Mouse (Mus musculus): ENCODE measurements around the gene Fut4. TPM values are rescaled to one million over a fixed set of nuclear protein-coding genes. Genes with fewer than 3 reads are reported as not detected.

Gene Fut4
- polyA plus RNA-seq, 1 experiment from 2014 or later, result 1.9 TPM

DNA sequence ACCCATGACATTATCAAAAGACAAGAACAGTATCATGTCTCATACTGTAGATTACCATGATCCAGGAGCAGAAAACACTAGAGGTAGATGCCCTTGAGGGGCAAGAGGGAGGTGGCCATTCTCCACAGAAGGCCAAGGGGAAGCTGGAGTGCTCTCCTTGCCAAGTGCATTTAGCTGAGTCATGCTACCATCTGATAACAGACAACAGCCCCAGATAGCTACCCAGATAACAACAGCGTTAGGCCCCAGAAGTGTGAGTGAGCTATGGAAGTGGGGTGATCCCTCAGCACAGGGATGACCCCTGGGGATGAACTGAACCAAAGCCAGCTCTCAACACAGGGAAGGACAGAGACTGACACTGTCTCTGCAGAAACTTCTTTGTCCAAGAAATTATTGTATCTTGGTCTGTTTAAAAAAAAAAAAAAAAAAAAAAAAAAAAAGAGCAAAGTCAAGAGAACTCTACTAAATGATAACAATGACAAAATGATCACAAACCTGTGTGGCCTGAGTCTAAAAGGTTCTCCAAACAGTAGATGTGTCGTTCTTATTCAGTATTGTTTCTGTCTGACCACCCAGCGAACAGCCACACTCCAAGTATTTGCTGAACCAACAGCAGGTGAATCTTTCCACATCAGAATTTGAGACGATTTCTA, 12.6 kb downstream of the Fut4 start:
- Histone ChIP-seq H3K9ac (ENCODE audit: low read length) (no peak overlapping the region), H3K4me1 (replicated peaks; ENCODE audit: control insufficient read depth, insufficient read depth, low read length) (no peaks in the 10 kb centered on the region), H3K36me3 (ENCODE audit: control insufficient read depth, insufficient read depth, low read length) (no peaks in the 10 kb centered on the region), H3K27ac (ENCODE audit: low read depth, low read length) (no peak overlapping the region), H3K4me2 (ENCODE audit: low read depth, low read length, severe bottlenecking) (no peak overlapping the region), H3K9me3 (ENCODE audit: control insufficient read depth, low read length) (no peaks in the 10 kb centered on the region), H3K27me3 (ENCODE audit: control insufficient read depth, insufficient read depth, low read length) (no peaks in the 10 kb centered on the region), H3K4me3 (ENCODE audit: low read depth, low read length) (no peak overlapping the region)
- ATAC-seq (replicated peaks; ENCODE audit: low FRiP score) (no peak), DNase-seq (ENCODE audit: low spot score) (no peak)
- 88% methylated on average over 4 of the region's 4 CpGs for WGBS

DNA sequence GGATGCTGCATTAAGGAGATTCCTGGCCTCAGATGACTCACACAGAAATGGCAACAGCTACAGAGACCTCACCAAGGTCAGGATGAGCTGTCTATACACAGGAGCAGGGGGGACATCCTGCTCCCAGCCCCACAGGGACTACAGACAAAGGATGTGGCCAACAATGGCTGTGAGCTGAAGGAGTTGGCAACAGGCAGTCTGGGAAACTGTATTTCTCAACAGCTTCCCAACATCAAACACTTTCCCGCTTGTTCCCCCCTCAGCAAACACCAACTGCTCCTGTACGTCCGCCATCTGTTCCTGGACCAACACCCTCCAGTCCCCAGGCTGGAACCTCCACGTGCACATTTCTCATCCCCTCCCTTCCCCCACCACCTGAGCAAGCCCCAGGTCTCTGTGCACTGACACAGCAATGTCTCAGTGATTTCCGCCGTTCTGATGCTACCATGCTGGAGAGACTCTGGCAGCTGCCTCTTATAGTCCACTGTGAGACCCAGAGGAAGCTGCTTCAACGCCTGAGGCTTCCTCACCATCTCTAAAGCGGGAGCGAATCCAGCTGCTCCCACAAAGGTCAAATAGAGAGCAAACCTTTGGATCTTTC, 21.2 kb downstream of the Fut4 start:
- ATAC-seq (replicated peaks; ENCODE audit: low FRiP score), result 0 out of 2 replicates have a peak, but pooled peaks have one; percentile 15
- no peak overlapping the region for H3K4me3 ChIP-seq (ENCODE audit: low read depth, low read length)
- H3K4me2 ChIP-seq (ENCODE audit: low read depth, low read length, severe bottlenecking), result no peak overlapping the region
- no peak overlapping the region for H3K9ac ChIP-seq (ENCODE audit: low read length)
- H3K4me1 ChIP-seq (replicated peaks; ENCODE audit: control insufficient read depth, insufficient read depth, low read length), result no peaks in the 10 kb centered on the region
- H3K27me3 ChIP-seq (ENCODE audit: control insufficient read depth, insufficient read depth, low read length), result no peaks in the 10 kb centered on the region
- H3K27ac ChIP-seq (ENCODE audit: low read depth, low read length), result no peak overlapping the region
- H3K36me3 ChIP-seq (ENCODE audit: control insufficient read depth, insufficient read depth, low read length), result no peaks in the 10 kb centered on the region
- 56% methylated on average over 9 of the region's 9 CpGs for WGBS
- no peaks in the 10 kb centered on the region for H3K9me3 ChIP-seq (ENCODE audit: control insufficient read depth, low read length)
- no peak for DNase-seq (ENCODE audit: low spot score)

DNA sequence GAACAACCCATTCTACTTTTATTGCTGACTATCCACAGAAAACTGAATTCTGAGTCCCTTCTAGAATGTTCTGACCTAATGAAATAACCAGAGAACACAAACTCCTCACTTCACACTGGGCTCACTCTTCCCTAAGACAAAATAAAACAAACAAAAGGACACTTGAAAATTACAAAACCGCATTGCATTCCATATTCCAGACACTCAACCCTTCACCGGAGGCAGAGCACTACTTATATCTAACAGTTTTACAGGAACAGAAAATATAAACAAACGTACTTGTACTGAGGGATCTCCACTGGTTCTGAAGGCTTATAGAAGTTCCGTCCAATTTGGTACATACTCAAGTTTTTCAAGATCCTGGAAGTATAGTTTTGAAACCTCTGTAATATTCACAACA, 23.8 kb downstream of the Fut4 start:
- no peak overlapping the region for H3K27ac ChIP-seq (ENCODE audit: low read depth, low read length)
- no peak overlapping the region for H3K9ac ChIP-seq (ENCODE audit: low read length)
- no peak for DNase-seq (ENCODE audit: low spot score)
- no peaks in the 10 kb centered on the region for H3K36me3 ChIP-seq (ENCODE audit: control insufficient read depth, insufficient read depth, low read length)
- no peaks in the 10 kb centered on the region for H3K4me1 ChIP-seq (replicated peaks; ENCODE audit: control insufficient read depth, insufficient read depth, low read length)
- no peaks in the 10 kb centered on the region for H3K9me3 ChIP-seq (ENCODE audit: control insufficient read depth, low read length)
- no peak for ATAC-seq (replicated peaks; ENCODE audit: low FRiP score)
- no peak overlapping the region for H3K4me2 ChIP-seq (ENCODE audit: low read depth, low read length, severe bottlenecking)
- H3K27me3 ChIP-seq (ENCODE audit: control insufficient read depth, insufficient read depth, low read length), result no peaks in the 10 kb centered on the region
- H3K4me3 ChIP-seq (ENCODE audit: low read depth, low read length), result no peak overlapping the region
- 94% methylated on average over 4 of the region's 4 CpGs for whole genome bisulfite sequencing

DNA sequence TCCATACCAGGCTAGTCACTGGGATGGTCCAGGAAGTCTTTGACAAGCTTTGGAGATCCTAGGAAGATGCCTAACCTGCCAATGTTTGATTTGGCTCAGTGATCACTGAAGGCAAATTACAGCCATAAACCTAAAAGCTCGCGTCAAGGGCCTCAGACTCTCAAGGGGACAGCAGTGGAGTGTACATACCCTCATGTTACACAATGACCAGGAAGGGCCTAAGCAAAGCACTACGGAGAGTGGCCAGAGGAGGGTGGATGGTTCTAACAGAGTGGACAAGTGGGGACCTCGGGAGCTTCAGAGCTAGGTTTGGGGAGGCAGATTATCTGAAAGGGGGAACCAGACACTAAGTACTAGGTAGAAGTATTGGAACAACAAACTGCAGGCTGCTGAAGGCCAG, 25.6 kb downstream of the Fut4 start:
- ATAC-seq (replicated peaks; ENCODE audit: low FRiP score), result no peak
- Histone ChIP-seq H3K9me3 (ENCODE audit: control insufficient read depth, low read length) (no peaks in the 10 kb centered on the region), H3K27ac (ENCODE audit: low read depth, low read length) (no peak overlapping the region), H3K9ac (ENCODE audit: low read length) (no peak overlapping the region), H3K4me1 (replicated peaks; ENCODE audit: control insufficient read depth, insufficient read depth, low read length) (no peaks in the 10 kb centered on the region), H3K4me3 (ENCODE audit: low read depth, low read length) (no peak overlapping the region), H3K4me2 (ENCODE audit: low read depth, low read length, severe bottlenecking) (no peak overlapping the region), H3K27me3 (ENCODE audit: control insufficient read depth, insufficient read depth, low read length) (no peaks in the 10 kb centered on the region), H3K36me3 (ENCODE audit: control insufficient read depth, insufficient read depth, low read length) (no peaks in the 10 kb centered on the region)
- no peak for DNase-seq (ENCODE audit: low spot score)
- 92% methylated on average over 4 of the region's 4 CpGs for WGBS

DNA sequence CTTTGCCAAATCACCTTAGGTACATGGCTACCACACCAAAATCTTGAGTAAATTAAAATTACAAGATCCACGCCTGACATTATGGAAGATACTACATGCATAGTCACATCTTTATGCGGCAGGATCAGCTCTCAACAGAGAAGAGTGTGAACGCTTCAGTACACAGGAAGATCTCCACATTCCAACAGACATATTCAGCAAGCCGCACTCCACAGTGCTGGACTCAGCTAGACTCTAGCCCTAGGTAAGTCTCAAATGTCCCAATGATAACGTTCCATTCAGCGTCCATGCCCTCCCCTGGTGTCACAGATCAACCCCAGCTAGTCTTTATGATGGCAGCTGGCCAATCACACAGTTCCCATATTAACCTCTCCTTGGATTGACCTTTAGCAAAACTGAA, 26.2 kb downstream of the Fut4 start:
- H3K36me3 ChIP-seq (ENCODE audit: control insufficient read depth, insufficient read depth, low read length), result no peaks in the 10 kb centered on the region
- 87% methylated on average over 6 of the region's 6 CpGs for WGBS
- H3K4me2 ChIP-seq (ENCODE audit: low read depth, low read length, severe bottlenecking), result no peak overlapping the region
- H3K4me1 ChIP-seq (replicated peaks; ENCODE audit: control insufficient read depth, insufficient read depth, low read length), result no peaks in the 10 kb centered on the region
- ATAC-seq (replicated peaks; ENCODE audit: low FRiP score), result no peak
- no peak overlapping the region for H3K27ac ChIP-seq (ENCODE audit: low read depth, low read length)
- H3K9ac ChIP-seq (ENCODE audit: low read length), result no peak overlapping the region
- DNase-seq (ENCODE audit: low spot score), result no peak
- H3K4me3 ChIP-seq (ENCODE audit: low read depth, low read length), result no peak overlapping the region
- no peaks in the 10 kb centered on the region for H3K27me3 ChIP-seq (ENCODE audit: control insufficient read depth, insufficient read depth, low read length)
- H3K9me3 ChIP-seq (ENCODE audit: control insufficient read depth, low read length), result no peaks in the 10 kb centered on the region

DNA sequence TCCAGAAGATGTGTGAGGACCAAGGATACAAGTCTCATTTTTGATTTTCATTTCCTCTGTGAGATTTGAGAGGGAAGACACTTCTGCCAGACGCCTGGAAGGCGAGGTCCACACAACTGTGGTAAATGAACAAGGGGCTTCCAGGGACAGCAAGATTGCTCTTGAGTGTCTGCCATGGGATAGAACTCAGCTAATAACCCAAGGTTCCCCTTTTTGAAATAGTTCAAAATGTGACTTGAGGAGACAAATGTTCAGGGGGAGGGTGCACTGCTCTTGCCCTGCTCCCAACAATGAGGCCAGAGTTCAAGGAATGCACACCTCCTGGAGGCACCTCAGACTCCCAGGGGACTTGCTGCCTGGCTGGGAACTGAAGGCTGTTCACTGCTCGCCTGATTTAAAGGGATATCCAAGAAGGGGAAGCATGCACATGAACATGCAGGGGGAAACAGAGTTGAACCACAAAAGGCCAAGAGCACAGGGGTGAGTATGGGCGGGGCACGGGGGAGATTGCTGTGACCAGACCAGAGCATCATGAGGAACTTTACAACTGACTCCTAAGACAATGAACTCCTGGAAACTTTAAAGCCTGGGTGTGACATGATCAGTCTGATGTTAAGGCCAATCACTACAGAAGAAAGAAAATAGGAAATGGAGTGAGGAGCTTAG, 27.3 kb downstream of the Fut4 start:
- no peaks in the 10 kb centered on the region for H3K36me3 ChIP-seq (ENCODE audit: control insufficient read depth, insufficient read depth, low read length)
- no peak overlapping the region for H3K4me2 ChIP-seq (ENCODE audit: low read depth, low read length, severe bottlenecking)
- DNase-seq (ENCODE audit: low spot score) (no peak), ATAC-seq (replicated peaks; ENCODE audit: low FRiP score) (no peak)
- H3K27ac ChIP-seq (ENCODE audit: low read depth, low read length), result no peak overlapping the region
- H3K27me3 ChIP-seq (ENCODE audit: control insufficient read depth, insufficient read depth, low read length), result no peaks in the 10 kb centered on the region
- H3K4me3 ChIP-seq (ENCODE audit: low read depth, low read length), result no peak overlapping the region
- 77% methylated on average over 5 of the region's 5 CpGs for WGBS
- no peaks in the 10 kb centered on the region for H3K9me3 ChIP-seq (ENCODE audit: control insufficient read depth, low read length)
- no peaks in the 10 kb centered on the region for H3K4me1 ChIP-seq (replicated peaks; ENCODE audit: control insufficient read depth, insufficient read depth, low read length)
- H3K9ac ChIP-seq (ENCODE audit: low read length), result no peak overlapping the region

DNA sequence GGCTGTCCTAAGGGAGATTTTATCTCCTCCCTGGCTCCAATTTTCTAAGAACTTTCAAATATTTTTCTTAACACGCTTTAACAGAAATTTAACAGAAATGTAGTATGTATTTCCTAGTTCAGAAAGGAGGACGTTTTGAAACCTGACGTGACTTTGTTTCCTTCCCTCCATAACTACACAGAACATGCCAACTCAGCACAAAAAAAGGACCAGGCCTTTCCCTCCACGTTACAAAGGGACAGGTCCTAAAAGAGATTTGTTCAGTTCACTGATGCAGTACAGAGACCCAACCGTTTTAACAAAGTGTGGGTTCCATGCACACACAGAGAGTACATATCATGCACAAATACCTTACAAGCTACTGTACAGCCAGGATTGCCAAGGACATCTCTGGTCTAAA, 30.6 kb downstream of the Fut4 start:
- H3K27me3 ChIP-seq (ENCODE audit: control insufficient read depth, insufficient read depth, low read length), result no peaks in the 10 kb centered on the region
- no peaks in the 10 kb centered on the region for H3K4me1 ChIP-seq (replicated peaks; ENCODE audit: control insufficient read depth, insufficient read depth, low read length)
- ATAC-seq (replicated peaks; ENCODE audit: low FRiP score) (no peak), DNase-seq (ENCODE audit: low spot score) (no peak)
- no peaks in the 10 kb centered on the region for H3K36me3 ChIP-seq (ENCODE audit: control insufficient read depth, insufficient read depth, low read length)
- no peak overlapping the region for H3K4me3 ChIP-seq (ENCODE audit: low read depth, low read length)
- H3K27ac ChIP-seq (ENCODE audit: low read depth, low read length), result no peak overlapping the region
- H3K4me2 ChIP-seq (ENCODE audit: low read depth, low read length, severe bottlenecking), result no peak overlapping the region
- 76% methylated on average over 5 of the region's 5 CpGs for WGBS
- H3K9ac ChIP-seq (ENCODE audit: low read length), result no peak overlapping the region
- H3K9me3 ChIP-seq (ENCODE audit: control insufficient read depth, low read length), result no peaks in the 10 kb centered on the region

DNA sequence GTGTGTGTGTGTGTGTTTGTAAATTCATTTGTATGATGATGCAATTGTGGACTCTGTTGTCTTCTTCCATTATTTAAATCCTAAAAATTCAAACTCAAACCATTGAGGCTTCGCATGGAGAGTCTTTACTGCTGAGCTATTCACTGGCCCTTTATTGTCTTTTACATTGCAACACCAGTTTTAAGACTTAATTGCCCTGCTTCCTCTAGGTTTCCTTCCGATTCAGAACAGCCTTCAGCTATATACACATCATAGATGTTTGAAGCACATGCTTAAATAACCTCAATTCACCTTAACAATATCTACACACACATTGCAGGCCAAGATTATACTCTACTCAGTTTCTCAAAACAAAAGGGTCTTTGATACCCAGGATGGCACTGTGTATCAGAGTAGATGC, 31.8 kb downstream of the Fut4 start:
- Histone ChIP-seq H3K9me3 (ENCODE audit: control insufficient read depth, low read length) (no peaks in the 10 kb centered on the region), H3K4me1 (replicated peaks; ENCODE audit: control insufficient read depth, insufficient read depth, low read length) (no peaks in the 10 kb centered on the region), H3K9ac (ENCODE audit: low read length) (no peak overlapping the region), H3K27me3 (ENCODE audit: control insufficient read depth, insufficient read depth, low read length) (no peaks in the 10 kb centered on the region), H3K4me3 (ENCODE audit: low read depth, low read length) (no peak overlapping the region), H3K36me3 (ENCODE audit: control insufficient read depth, insufficient read depth, low read length) (no peaks in the 10 kb centered on the region), H3K4me2 (ENCODE audit: low read depth, low read length, severe bottlenecking) (no peak overlapping the region), H3K27ac (ENCODE audit: low read depth, low read length) (no peak overlapping the region)
- 58% methylated on average over 2 of the region's 2 CpGs for WGBS
- DNase-seq (ENCODE audit: low spot score) (no peak), ATAC-seq (replicated peaks; ENCODE audit: low FRiP score) (no peak)

DNA sequence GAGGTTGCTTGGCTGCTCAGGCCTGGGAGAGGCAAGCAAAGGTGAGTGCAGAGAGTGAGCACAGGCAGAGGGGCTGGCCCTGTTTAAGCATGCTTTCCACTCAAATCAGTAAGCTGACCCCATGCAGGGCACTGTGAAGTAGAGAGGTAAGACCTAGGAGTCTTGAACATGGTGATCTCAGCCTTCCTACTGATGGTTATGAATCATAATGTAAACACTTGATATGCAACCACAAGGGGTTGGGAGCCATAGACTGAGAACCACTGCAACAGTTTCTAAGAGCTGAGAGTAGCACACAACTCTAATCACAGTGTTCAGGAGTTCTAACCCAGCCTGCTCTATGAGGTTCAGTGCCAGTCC, 33.9 kb downstream of the Fut4 start:
- Histone ChIP-seq H3K9me3 (ENCODE audit: control insufficient read depth, low read length) (no peaks in the 10 kb centered on the region), H3K4me1 (replicated peaks; ENCODE audit: control insufficient read depth, insufficient read depth, low read length) (no peaks in the 10 kb centered on the region), H3K36me3 (ENCODE audit: control insufficient read depth, insufficient read depth, low read length) (no peaks in the 10 kb centered on the region), H3K27ac (ENCODE audit: low read depth, low read length) (no peak overlapping the region), H3K9ac (ENCODE audit: low read length) (no peak overlapping the region), H3K4me2 (ENCODE audit: low read depth, low read length, severe bottlenecking) (no peak overlapping the region), H3K4me3 (ENCODE audit: low read depth, low read length) (no peak overlapping the region), H3K27me3 (ENCODE audit: control insufficient read depth, insufficient read depth, low read length) (no peaks in the 10 kb centered on the region)
- ATAC-seq (replicated peaks; ENCODE audit: low FRiP score) (no peak), DNase-seq (ENCODE audit: low spot score) (no peak)

Data from forebrain, embryonic 11.5 days (tissue).